Mouse (Mus musculus): ENCODE measurements around the gene Zcchc14.

DNA sequence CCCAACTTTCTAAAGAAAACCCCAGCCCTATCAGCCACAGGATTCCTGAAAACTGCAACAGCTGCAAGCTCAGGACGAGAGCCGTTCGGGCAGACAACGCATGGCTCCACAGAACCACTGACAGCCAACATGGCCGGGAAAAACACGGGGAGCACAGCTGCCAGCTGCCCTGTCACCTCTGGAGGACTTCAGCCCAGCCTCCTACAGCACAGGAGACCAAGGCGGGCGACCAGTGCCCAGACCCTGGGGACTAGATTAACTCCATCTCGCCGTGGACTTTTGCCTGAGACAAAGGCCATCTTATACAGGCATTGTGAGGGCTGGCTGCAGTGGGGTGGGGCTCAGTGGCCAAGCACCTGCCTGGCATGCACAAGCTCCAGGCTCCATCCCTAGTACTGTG is 2.8 kb downstream of the Zcchc14 start:
- no peak for TF ChIP-seq CTCF (IDR thresholded peaks at IDR 0.05; ENCODE audit: low read depth)
- no peak for TF ChIP-seq EP300 (IDR thresholded peaks at IDR 0.05; ENCODE audit: low read depth)
